Mouse (Mus musculus) cerebral cortex, adult 2 months (tissue): ENCODE measurements around the gene Uhrf1.

Source experiments
- WGBS: fragments of 180-500 bp; shearing (Covaris S2); methylation state at CpG from one replicate; pipeline ENCODE4 v1.1.7; 2018; 5-methylcytosine and 5-hydroxymethylcytosine counted together

The Uhrf1 gene

GRCm38 (mm10) chr17:56303160-56303846 lies at the start of gene Uhrf1:
TSS of gene Uhrf1 (plus strand) at chr17:56303321.
- WGBS, result under 1% methylated on average over 43 of the region's 43 CpGs

GRCm38 (mm10) chr17:56254695-56255094 lies 48.4 kb upstream of the Uhrf1 start:
- 84% methylated on average over 4 of the region's 4 CpGs for WGBS

- WGBS, result 8% methylated on average over 9 of the region's 9 CpGs
Measured at GRCm38 (mm10) chr17:56255429-56255828, 47.7 kb upstream of the Uhrf1 start.

- WGBS, result under 1% methylated on average over 32 of the region's 32 CpGs
Measured at GRCm38 (mm10) chr17:56255863-56256238, 47.3 kb upstream of the Uhrf1 start.

DNA sequence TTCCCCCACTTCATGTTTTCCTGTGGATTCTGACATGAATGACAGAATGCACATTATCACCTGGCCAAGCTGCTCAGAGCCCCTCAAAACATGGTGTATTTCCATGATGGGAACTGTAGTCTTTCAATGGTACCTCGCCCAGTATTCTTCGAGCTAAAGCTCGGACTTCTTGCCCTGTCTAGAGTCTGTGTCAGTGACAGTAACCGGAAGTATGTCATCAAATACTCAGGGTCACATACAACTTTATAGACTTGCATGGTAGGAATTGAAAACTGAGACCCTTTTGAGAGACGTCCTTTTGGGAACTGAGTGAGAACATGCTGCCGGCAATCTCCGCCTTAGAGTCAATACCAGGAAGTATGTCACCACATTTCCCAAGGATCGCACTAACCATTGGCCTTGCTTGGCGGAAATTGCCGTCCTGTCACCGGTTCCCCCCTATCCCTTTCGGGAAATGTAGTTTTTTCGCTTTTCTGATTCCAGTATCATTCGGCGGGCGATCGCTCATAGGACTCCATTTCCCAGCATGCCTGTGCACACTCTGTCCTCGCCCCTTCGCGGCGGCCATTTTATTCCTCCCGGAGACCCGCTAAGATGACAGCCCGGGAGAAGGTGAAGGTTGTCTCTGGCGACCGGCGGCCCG lies 46.8 kb upstream of the Uhrf1 start, which contains the start of gene Fem1a:
Gene Fem1a, plus strand, starts transcription at position 572 of the 643 bp plus-strand sequence.
- under 1% methylated on average over 28 of the region's 28 CpGs for WGBS

DNA sequence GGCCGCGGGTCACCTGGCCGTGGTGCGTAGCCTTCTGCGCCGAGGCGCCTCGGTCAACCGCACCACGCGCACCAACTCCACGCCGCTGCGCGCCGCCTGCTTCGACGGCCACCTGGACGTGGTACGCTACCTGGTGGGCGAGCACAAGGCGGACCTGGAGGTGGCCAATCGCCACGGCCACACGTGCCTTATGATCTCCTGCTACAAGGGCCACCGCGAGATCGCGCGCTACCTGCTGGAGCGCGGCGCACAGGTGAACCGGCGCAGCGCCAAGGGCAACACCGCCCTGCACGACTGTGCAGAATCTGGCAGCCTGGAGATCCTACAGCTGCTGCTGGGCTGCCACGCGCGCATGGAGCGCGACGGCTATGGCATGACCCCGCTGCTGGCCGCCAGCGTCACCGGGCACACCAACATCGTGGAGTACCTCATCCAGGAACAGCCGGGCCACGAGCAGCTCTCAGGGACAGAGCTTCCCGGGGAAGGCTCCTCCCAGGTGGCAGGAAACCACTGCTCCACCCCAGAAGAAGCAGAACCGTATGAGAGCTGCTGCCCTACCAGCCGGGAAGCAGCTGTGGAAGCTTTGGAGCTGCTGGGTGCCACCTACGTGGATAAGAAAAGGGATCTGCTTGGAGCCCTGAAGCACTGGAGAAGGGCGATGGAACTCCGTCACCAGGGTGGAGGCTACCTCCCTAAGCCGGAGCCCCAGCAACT lies 45.8 kb upstream of the Uhrf1 start:
- WGBS, result 5% methylated on average over 52 of the region's 58 CpGs

- 91% methylated on average over 19 of the region's 19 CpGs for WGBS
Measured at GRCm38 (mm10) chr17:56258269-56258668, 44.9 kb upstream of the Uhrf1 start.

- 34% methylated on average over 2 of the region's 2 CpGs for whole genome bisulfite sequencing
Measured at GRCm38 (mm10) chr17:56258812-56259211, 44.3 kb upstream of the Uhrf1 start.

- WGBS, result 81% methylated on average over 10 of the region's 10 CpGs
Measured at GRCm38 (mm10) chr17:56259301-56260037, 43.7 kb upstream of the Uhrf1 start.

DNA sequence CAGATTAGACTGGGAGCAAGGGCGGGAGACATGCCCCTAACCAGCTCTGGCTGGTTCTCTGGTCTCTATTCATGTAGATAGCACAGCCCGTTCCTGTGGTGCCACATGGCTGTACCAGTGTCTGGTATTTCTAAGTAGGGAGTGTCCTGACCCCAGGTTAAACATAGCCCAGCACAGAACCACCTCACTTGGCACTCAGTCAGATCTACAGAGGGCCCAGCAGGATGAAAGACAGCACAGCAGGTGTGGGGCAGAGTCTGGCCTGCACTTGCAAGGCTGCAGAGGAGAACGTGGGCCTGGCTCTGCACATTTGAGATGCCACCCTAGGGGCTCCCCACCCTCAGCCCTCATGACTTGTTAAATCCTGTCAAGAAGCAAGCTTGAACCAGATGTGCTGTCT lies 42.0 kb upstream of the Uhrf1 start:
- 50% methylated on average over 3 of the region's 3 CpGs for WGBS

GRCm38 (mm10) chr17:56262645-56263094 lies 40.5 kb upstream of the Uhrf1 start:
- WGBS, result 56% methylated on average over 3 of the region's 3 CpGs

GRCm38 (mm10) chr17:56264020-56264419 lies 39.1 kb upstream of the Uhrf1 start:
- WGBS, result 18% methylated on average over 8 of the region's 8 CpGs

GRCm38 (mm10) chr17:56265011-56265410 lies 38.1 kb upstream of the Uhrf1 start:
- WGBS, result 85% methylated on average over 4 of the region's 4 CpGs

GRCm38 (mm10) chr17:56265869-56266268 lies 37.3 kb upstream of the Uhrf1 start:
- 53% methylated on average over 3 of the region's 3 CpGs for whole genome bisulfite sequencing

GRCm38 (mm10) chr17:56266271-56266670 lies 36.9 kb upstream of the Uhrf1 start:
- 22% methylated on average over 3 of the region's 3 CpGs for WGBS

- WGBS, result 15% methylated on average over 12 of the region's 12 CpGs
Measured at GRCm38 (mm10) chr17:56269153-56269630, 33.9 kb upstream of the Uhrf1 start.

- 73% methylated on average over 3 of the region's 3 CpGs for WGBS
Measured at GRCm38 (mm10) chr17:56269741-56270140, 33.4 kb upstream of the Uhrf1 start.

DNA sequence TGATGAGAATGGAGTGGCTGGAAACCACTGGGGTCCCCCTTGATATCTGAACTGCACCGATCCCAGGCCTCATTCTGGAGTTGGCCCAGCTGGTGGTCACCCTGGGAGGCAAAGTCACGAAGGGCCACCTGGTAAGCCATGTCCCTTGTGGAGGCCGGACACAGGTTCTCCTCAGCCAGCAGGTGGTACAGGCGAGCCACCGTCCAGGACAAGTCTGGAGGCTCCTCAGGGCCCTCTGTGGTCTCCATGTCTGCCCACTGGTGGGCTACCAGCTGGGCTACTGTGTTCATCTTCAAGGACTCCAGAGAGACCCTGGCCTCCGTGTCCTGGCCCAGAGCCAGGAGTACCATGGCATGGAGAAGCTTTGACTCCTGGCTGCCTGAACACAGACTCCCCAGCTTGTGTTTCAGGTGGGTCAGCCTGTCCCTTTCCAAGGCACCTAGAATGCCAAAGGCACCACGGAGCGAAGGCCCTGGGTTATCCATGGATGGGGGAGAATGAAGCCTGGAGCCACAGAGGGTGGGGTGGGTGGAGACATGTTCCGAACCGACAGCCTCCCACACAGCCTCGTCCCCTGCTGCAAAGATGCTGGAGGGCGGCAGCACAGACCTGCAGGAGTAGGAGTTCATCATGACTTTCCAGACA lies 31.4 kb upstream of the Uhrf1 start:
- WGBS, result 68% methylated on average over 12 of the region's 12 CpGs

DNA sequence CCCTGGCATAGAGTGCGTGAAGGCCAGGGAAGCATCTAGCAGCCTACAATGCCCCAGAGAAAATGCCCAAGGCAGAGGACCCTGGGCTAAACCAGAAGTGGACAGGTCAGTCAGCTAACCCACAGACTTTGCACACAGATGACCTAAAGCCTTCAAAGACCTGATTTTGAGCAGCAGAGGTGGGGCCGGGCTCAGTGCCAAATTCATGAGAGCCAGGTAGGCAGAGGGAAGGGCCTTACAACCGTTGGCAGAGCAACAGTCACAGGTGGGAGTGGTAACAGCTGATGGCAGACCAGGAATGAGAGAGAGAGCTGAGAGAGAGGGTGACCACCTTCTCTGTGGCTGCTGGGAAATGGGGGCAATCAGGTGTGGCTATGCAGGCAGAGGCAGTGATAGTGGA lies 30.5 kb upstream of the Uhrf1 start:
- WGBS, result 74% methylated on average over 3 of the region's 3 CpGs

DNA sequence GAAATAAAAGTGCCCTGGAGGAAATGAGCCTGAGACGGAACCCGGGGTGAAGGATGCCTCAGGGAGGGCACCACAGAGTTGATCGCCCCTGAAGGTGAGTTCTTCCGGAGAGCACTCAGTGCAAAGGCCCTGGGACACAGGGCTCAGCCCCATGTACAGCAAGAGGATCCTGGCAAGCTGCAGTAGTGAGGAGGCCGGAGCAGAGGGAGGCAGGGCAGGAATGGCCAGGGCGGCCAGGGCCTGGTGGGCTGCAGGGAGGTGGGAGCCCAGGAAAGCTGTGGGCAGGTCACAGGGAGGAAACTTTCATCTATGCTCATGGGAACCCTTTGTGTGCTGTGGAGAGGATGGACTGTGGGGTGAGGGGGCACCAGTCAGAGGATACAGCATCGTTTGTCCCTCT lies 29.6 kb upstream of the Uhrf1 start:
- 79% methylated on average over 7 of the region's 7 CpGs for WGBS

- WGBS, result 91% methylated on average over 5 of the region's 5 CpGs
Measured at GRCm38 (mm10) chr17:56273986-56274385, 29.1 kb upstream of the Uhrf1 start.
